Mouse (Mus musculus) liver, embryonic 15.5 days (tissue): ENCODE results near the gene Ptpn1. TPM values are rescaled to one million over a fixed set of nuclear protein-coding genes. Genes with fewer than 3 reads are reported as not detected.
A peak's percentile ranks its signal among the peaks of the same experiment; 100 is the strongest.

Source experiments
- ATAC-seq: fragments of 200-750 bp; cut with Nextera tagmentation; 2 replicates; pipeline ENCODE4 v1.8.0; 2017; ENCODE audit warnings: moderate number of reproducible peaks, mild to moderate bottlenecking, moderate library complexity; ENCODE audit not compliant: insufficient read depth
- H3K27ac ChIP-seq: fragments of 300-500 bp; sonication (generic); replicated peaks from 2 replicates; pipeline ENCODE4 v1.5.1; 2015; ENCODE audit warnings: mild to moderate bottlenecking, inconsistent platforms
- H3K27me3 ChIP-seq: fragments of 300-500 bp; sonication (generic); 2 replicates; pipeline ENCODE4 v1.6.1; 2015; ENCODE audit warnings: mild to moderate bottlenecking, inconsistent platforms
- H3K36me3 ChIP-seq: fragments of 300-500 bp; sonication (generic); replicated peaks from 2 replicates; pipeline ENCODE4 v1.6.1; 2015; ENCODE audit warnings: moderate library complexity, mild to moderate bottlenecking, inconsistent platforms
- H3K4me1 ChIP-seq: fragments of 300-500 bp; sonication (generic); replicated peaks from 2 replicates; pipeline ENCODE4 v1.6.1; 2015; ENCODE audit warnings: inconsistent platforms
- H3K4me2 ChIP-seq: fragments of 300-500 bp; sonication (generic); 2 replicates; pipeline ENCODE4 v1.6.1; 2015; ENCODE audit warnings: moderate library complexity, mild to moderate bottlenecking, inconsistent platforms
- H3K4me3 ChIP-seq: fragments of 300-500 bp; sonication (generic); replicated peaks from 2 replicates; pipeline ENCODE4 v1.5.1; 2015; ENCODE audit warnings: mild to moderate bottlenecking, inconsistent platforms
- H3K9ac ChIP-seq: fragments of 300-500 bp; sonication (generic); 2 replicates; pipeline ENCODE4 v1.6.1; 2015; ENCODE audit warnings: moderate library complexity, mild to moderate bottlenecking, inconsistent platforms
- H3K9me3 ChIP-seq: fragments of 300-500 bp; sonication (generic); replicated peaks from 2 replicates; pipeline ENCODE4 v1.6.1; 2016; ENCODE audit warnings: inconsistent platforms
- WGBS: fragments of 180-500 bp; shearing (Covaris S2); methylation state at CpG from one replicate; pipeline ENCODE4 v1.1.7; 2015; ENCODE audit warnings: mixed read lengths; ENCODE audit not compliant: insufficient replicate concordance; 5-methylcytosine and 5-hydroxymethylcytosine counted together
- polyA plus RNA-seq: library from polyadenylated mRNA; unstranded; fragments of >200 nt; fragmentation: Nextera tagmentation; extraction: Ambion mirVana; gene quantifications from 2 replicates; pipeline ENCODE4 v1.2.1, GENCODE M21; 2015

The Ptpn1 gene
- polyA plus RNA-seq, 1 experiment from 2014 or later, result 31.1 TPM

DNA sequence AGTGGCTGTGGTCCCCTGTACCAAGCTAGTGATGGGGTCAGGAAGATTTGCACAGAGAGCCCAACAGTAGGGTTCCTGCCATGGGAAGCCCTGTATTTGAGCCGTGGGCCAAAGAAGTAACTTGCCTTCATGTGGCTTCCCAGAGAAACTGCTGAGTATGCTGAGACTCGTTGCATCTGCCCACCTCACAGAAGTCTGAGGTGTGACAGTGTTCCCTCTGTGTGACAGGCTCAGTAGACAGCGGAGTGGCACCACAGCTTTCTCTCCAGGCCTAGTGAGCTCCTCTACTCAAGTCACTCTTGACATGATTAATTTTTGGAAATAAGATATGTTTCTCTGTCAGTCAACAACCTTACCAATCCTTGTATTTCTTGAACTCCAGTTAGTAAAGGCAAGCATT is 6.9 kb downstream of the Ptpn1 start:
- WGBS, result 72% methylated on average over 3 of the region's 3 CpGs
- H3K9me3 ChIP-seq, result no peaks in the 10 kb centered on the region
- no peak for ATAC-seq
- H3K4me3 ChIP-seq, result no peak overlapping the region
- 0 out of 2 replicates have a peak, but pooled peaks cover 8% of the 10 kb centered on the region for H3K36me3 ChIP-seq
- H3K9ac ChIP-seq, result no peak overlapping the region
- no peak overlapping the region for H3K27ac ChIP-seq
- H3K27me3 ChIP-seq, result no peaks in the 10 kb centered on the region
- H3K4me1 ChIP-seq, result peaks cover 59% of the 10 kb centered on the region
- no peak overlapping the region for H3K4me2 ChIP-seq

DNA sequence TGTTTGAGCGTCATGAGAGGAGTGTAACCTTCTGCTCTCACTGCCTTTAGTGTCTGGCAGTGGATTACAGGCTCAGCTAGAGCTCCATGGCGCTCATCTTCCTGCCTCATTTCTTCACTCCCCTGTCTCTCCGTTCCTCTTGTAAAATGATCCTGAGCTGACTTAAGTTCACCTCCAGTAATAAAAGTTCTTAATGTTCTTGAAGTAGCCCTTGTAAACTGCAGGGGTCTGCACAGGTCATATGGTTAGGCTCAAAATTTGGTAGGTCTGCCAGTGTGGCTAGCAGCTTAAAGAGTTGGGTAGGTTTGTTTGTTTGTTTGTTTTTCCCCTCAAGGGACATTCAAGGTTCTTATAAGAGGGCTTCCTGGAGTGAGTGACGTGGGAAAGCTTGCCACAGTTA is 7.3 kb downstream of the Ptpn1 start:
- 0 out of 2 replicates have a peak, but pooled peaks cover 8% of the 10 kb centered on the region for H3K36me3 ChIP-seq
- peaks cover 59% of the 10 kb centered on the region for H3K4me1 ChIP-seq
- H3K27ac ChIP-seq, result no peak overlapping the region
- H3K4me2 ChIP-seq, result no peak overlapping the region
- no peak for ATAC-seq
- 63% methylated on average over 4 of the region's 4 CpGs for WGBS
- no peak overlapping the region for H3K9ac ChIP-seq
- H3K27me3 ChIP-seq, result no peaks in the 10 kb centered on the region
- no peaks in the 10 kb centered on the region for H3K9me3 ChIP-seq
- no peak overlapping the region for H3K4me3 ChIP-seq

GRCm38 (mm10) chr2:167939632-167940399 is 8.0 kb downstream of the Ptpn1 start:
- Histone ChIP-seq H3K36me3 (0 out of 2 replicates have a peak, but pooled peaks cover 8% of the 10 kb centered on the region), H3K4me1 (peaks cover 62% of the 10 kb centered on the region), H3K4me2 (no peak overlapping the region), H3K27ac (no peak overlapping the region), H3K4me3 (no peak overlapping the region), H3K9ac (no peak overlapping the region), H3K9me3 (no peaks in the 10 kb centered on the region), H3K27me3 (no peaks in the 10 kb centered on the region)
- WGBS, result 54% methylated on average over 11 of the region's 11 CpGs
- no peak for ATAC-seq

DNA sequence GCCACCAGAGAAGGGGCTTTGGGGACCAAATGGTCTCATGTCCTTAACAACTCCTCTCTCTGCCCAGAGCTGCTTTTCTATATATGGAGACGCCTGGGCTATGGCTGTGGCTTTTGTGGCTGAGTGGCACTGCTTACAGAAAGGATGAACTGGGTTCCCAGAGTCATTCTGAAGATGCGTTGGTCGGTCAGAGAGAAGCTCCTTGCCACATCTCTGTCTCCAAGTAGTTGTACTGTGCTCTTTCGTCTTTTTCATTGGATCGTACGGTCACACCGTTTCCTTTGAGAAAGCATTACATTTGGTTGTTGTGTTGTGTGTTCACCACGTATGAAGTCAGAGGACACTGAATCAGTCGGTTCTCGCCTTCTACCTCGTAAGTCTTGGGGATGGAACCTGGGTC is 8.8 kb downstream of the Ptpn1 start:
- Histone ChIP-seq H3K4me3 (no peak overlapping the region), H3K9ac (no peak overlapping the region), H3K36me3 (0 out of 2 replicates have a peak, but pooled peaks cover 4% of the 10 kb centered on the region), H3K9me3 (no peaks in the 10 kb centered on the region), H3K27ac (no peak overlapping the region), H3K4me2 (no peak overlapping the region), H3K27me3 (no peaks in the 10 kb centered on the region), H3K4me1 (peaks cover 71% of the 10 kb centered on the region)
- WGBS, result 75% methylated on average over 11 of the region's 11 CpGs
- no peak for ATAC-seq

- Histone ChIP-seq H3K36me3 (0 out of 2 replicates have a peak, but pooled peaks cover 3% of the 10 kb centered on the region), H3K9ac (no peak overlapping the region), H3K4me3 (no peak overlapping the region), H3K4me1 (peaks cover 77% of the 10 kb centered on the region), H3K27ac (no peak overlapping the region), H3K27me3 (no peaks in the 10 kb centered on the region), H3K4me2 (no peak overlapping the region), H3K9me3 (no peaks in the 10 kb centered on the region)
- 67% methylated on average over 4 of the region's 4 CpGs for WGBS
- no peak for ATAC-seq
Observed at GRCm38 (mm10) chr2:167941320-167941719, 9.5 kb downstream of the Ptpn1 start.

- Histone ChIP-seq H3K9ac (no peak overlapping the region), H3K36me3 (0 out of 2 replicates have a peak, but pooled peaks cover 3% of the 10 kb centered on the region), H3K27ac (no peak overlapping the region), H3K4me2 (0 out of 2 replicates have a peak overlapping the region, but pooled peaks have one; percentile 31), H3K27me3 (no peaks in the 10 kb centered on the region), H3K9me3 (no peaks in the 10 kb centered on the region), H3K4me3 (no peak overlapping the region), H3K4me1 (peaks cover 82% of the 10 kb centered on the region)
- 30% methylated on average over 6 of the region's 6 CpGs for WGBS
- no peak for ATAC-seq
Observed at GRCm38 (mm10) chr2:167941745-167942176, 9.9 kb downstream of the Ptpn1 start.

- Histone ChIP-seq H3K27ac (0 out of 2 replicates have a peak overlapping the region, but pooled peaks have one; percentile 19), H3K9ac (no peak overlapping the region), H3K27me3 (no peaks in the 10 kb centered on the region), H3K4me3 (no peak overlapping the region), H3K4me2 (peak overlapping the region; percentile 31), H3K36me3 (0 out of 2 replicates have a peak, but pooled peaks cover 3% of the 10 kb centered on the region), H3K9me3 (no peaks in the 10 kb centered on the region), H3K4me1 (peaks cover 82% of the 10 kb centered on the region)
- WGBS, result 33% methylated on average over 8 of the region's 8 CpGs
- no peak for ATAC-seq
Observed at GRCm38 (mm10) chr2:167942199-167942925, 10.5 kb downstream of the Ptpn1 start.

DNA sequence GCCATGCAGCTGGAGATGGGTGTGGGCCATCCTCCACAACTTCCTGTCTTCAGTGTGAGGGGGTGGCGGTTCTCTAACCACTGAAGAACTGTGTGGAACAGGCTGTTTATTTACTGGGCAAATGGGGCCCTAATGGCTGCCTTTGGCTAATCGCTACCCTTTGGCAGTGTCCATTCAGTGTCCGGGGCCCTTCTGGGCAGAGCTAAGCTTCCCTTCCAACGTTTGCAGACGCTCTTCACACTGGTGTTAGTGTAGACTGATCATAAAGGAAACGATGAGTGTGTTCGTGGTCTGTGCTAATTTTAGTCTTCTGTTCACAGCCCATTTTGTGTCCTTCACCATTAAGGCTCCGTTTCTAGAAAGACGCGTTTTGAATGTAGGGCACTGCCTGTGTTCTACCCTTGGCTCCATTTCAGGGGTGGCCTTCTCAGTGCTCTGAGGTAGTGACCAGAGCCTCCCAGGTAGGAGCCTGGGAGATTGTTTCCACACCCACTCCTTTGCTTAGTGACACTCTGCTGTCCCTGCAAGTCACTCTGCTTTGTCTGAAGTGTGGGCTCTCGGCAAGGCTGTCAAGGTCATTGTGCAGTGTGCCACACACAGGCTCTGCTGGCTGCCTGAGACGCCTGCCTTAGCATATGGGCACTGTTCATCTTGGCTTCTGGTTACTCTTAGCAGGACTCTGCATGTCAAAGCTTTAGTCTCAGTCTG is 11.2 kb downstream of the Ptpn1 start:
- H3K4me1 ChIP-seq, result peaks cover 88% of the 10 kb centered on the region
- WGBS, result 17% methylated on average over 12 of the region's 12 CpGs
- no peaks in the 10 kb centered on the region for H3K9me3 ChIP-seq
- H3K36me3 ChIP-seq, result 0 out of 2 replicates have a peak, but pooled peaks cover 3% of the 10 kb centered on the region
- ATAC-seq, result no peak
- no peaks in the 10 kb centered on the region for H3K27me3 ChIP-seq
- H3K27ac ChIP-seq, result peak overlapping the region; percentile 19; the same call in 1 of the 2 replicates
- no peak overlapping the region for H3K9ac ChIP-seq
- H3K4me2 ChIP-seq, result peak overlapping the region; percentile 31
- H3K4me3 ChIP-seq, result no peak overlapping the region

DNA sequence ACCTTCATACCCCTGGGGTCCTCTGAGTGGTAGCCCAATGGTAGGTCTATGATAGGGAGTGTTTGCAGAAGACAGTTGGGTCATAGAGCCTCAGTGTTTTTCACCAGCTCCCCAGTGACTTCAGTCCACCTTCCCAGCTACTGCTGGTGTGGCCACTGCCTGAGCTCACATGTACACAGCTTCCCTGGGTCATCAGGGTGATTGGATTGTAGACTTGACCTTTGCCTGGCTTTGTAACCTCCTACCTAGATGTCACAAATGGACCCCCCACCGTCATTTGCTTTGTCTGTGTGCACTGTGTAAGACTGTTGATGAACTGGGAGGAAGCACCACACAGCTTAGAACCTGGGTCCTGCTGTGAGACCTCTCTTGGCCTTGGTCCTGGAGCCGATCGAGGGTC is 12.3 kb downstream of the Ptpn1 start:
- Histone ChIP-seq H3K27ac (no peak overlapping the region; the same call in 1 of the 2 replicates), H3K4me1 (peaks cover 97% of the 10 kb centered on the region), H3K4me3 (no peak overlapping the region), H3K9ac (no peak overlapping the region), H3K4me2 (no peak overlapping the region), H3K9me3 (no peaks in the 10 kb centered on the region), H3K27me3 (no peaks in the 10 kb centered on the region), H3K36me3 (0 out of 2 replicates have a peak, but pooled peaks cover 3% of the 10 kb centered on the region)
- 64% methylated on average over 3 of the region's 3 CpGs for WGBS
- 0 out of 2 replicates have a peak, but pooled peaks have one; percentile 16 for ATAC-seq

GRCm38 (mm10) chr2:167945451-167945850 is 13.6 kb downstream of the Ptpn1 start:
- Histone ChIP-seq H3K36me3 (no peaks in the 10 kb centered on the region), H3K4me3 (no peak overlapping the region), H3K9ac (no peak overlapping the region), H3K9me3 (no peaks in the 10 kb centered on the region), H3K4me1 (peaks cover 97% of the 10 kb centered on the region), H3K27ac (no peak overlapping the region), H3K4me2 (no peak overlapping the region), H3K27me3 (no peaks in the 10 kb centered on the region)
- 70% methylated on average over 5 of the region's 5 CpGs for WGBS
- no peak for ATAC-seq
